7 mouse cellular contexts compared by ENCODE assay signal in genomic region chr9:22388401-22388980, GRCm38 (mm10). TPM values are rescaled to one million over a fixed set of nuclear protein-coding genes. Genes with fewer than 3 reads are reported as not detected.
DNase-seq lines count a peak whose midpoint lies in the region; ATAC-seq and TF ChIP-seq lines count a peak whose summit lies in the region.

No protein-coding gene starts in this region.

- H3K36me3 ChIP-seq in forebrain, embryonic 14.5 days (ENCODE audit: control insufficient read depth, insufficient read depth, low read length), result no peaks in the 10 kb centered on the region
- no peaks in the 10 kb centered on the region for H3K36me3 ChIP-seq in midbrain, embryonic 16.5 days (ENCODE audit: control insufficient read depth, insufficient read depth, low read length)

- H3K4me3 ChIP-seq in bone marrow macrophage, adult 2 months (ENCODE audit: insufficient read depth, low read length), result peak overlapping the region; percentile 100
- H3K4me3 ChIP-seq in forebrain, embryonic 14.5 days (ENCODE audit: low read depth, low read length), result peak overlapping the region; percentile 79
- peak overlapping the region; percentile 72 for H3K4me3 ChIP-seq in midbrain, embryonic 16.5 days (ENCODE audit: low read depth, low read length)

- DNase-seq in ovary, postnatal 10 days (ENCODE audit: low spot score), result peak; percentile 26
- no peak for DNase-seq in ovary, postnatal 36 days (ENCODE audit: low spot score)
- DNase-seq in forebrain, embryonic 14.5 days (ENCODE audit: low spot score), result peak; percentile 34
- peak; percentile 47 for DNase-seq in kidney, postnatal 14 days
- DNase-seq in layer of hippocampus, postnatal 36 days, result no peak

- H3K9ac ChIP-seq in forebrain, embryonic 14.5 days (ENCODE audit: low read length), result peak overlapping the region; percentile 81
- peak overlapping the region; percentile 94 for H3K9ac ChIP-seq in midbrain, embryonic 16.5 days (ENCODE audit: low read depth, low read length)

- H3K27ac ChIP-seq in bone marrow macrophage, adult 2 months (ENCODE audit: insufficient read depth, low read depth, low read length), result peak overlapping the region; percentile 85
- H3K27ac ChIP-seq in forebrain, embryonic 14.5 days (ENCODE audit: low read depth, low read length), result peak overlapping the region; percentile 79
- peak overlapping the region; percentile 59 for H3K27ac ChIP-seq in midbrain, embryonic 16.5 days (ENCODE audit: low read length)

- peak; percentile 79 for ATAC-seq in forebrain, embryonic 14.5 days
- ATAC-seq in midbrain, embryonic 16.5 days, result peak; percentile 84

- TF ChIP-seq POLR2A in bone marrow macrophage, adult 2 months (IDR thresholded peaks at IDR 0.05; ENCODE audit: borderline replicate concordance, low read depth, low read length), result no peak

- TF ChIP-seq CTCF in bone marrow macrophage, adult 2 months (IDR thresholded peaks at IDR 0.05; ENCODE audit: low read depth, low read length), result no peak

- no peaks in the 10 kb centered on the region for H3K27me3 ChIP-seq in forebrain, embryonic 14.5 days (replicated peaks; ENCODE audit: control insufficient read depth, insufficient read depth, low read length)
- H3K27me3 ChIP-seq in midbrain, embryonic 16.5 days (ENCODE audit: control insufficient read depth, insufficient read depth, low read depth, low read length), result no peaks in the 10 kb centered on the region

- H3K4me2 ChIP-seq in forebrain, embryonic 14.5 days (ENCODE audit: low read length), result peak overlapping the region; percentile 86
- H3K4me2 ChIP-seq in midbrain, embryonic 16.5 days (ENCODE audit: low read length), result peak overlapping the region; percentile 96

- WGBS in forebrain, embryonic 14.5 days, result under 1% methylated on average over 39 of the region's 41 CpGs
- under 1% methylated on average over 41 of the region's 41 CpGs for WGBS in midbrain, embryonic 16.5 days

- peaks cover 26% of the 10 kb centered on the region for H3K4me1 ChIP-seq in bone marrow macrophage, adult 2 months (ENCODE audit: control insufficient read depth, insufficient read depth, low read length)
- peaks cover 5% of the 10 kb centered on the region; the same call in 1 of the 2 replicates for H3K4me1 ChIP-seq in forebrain, embryonic 14.5 days (ENCODE audit: control insufficient read depth, insufficient read depth, low read length)
- peaks cover 4% of the 10 kb centered on the region for H3K4me1 ChIP-seq in midbrain, embryonic 16.5 days (ENCODE audit: control insufficient read depth, insufficient read depth, low read length)

- no peaks in the 10 kb centered on the region for H3K9me3 ChIP-seq in forebrain, embryonic 14.5 days (replicated peaks; ENCODE audit: control insufficient read depth, low read length)
- H3K9me3 ChIP-seq in midbrain, embryonic 16.5 days (replicated peaks; ENCODE audit: control insufficient read depth, low read length, poor library complexity, severe bottlenecking), result no peaks in the 10 kb centered on the region

RNA-seq across cellular contexts. Expression of gene Anln, which starts 0.5 kb away (rescaled TPM):
- polyA plus RNA-seq in bone marrow macrophage, adult 2 months (2012; ENCODE audit: insufficient read depth, insufficient read length, missing spikeins), result 34.5 and 34.8 TPM in 2 replicates
- 15.7 and 16.5 TPM in 2 replicates for polyA plus RNA-seq in forebrain, embryonic 14.5 days (2014; fragmentation: Nextera tagmentation; extraction: Ambion mirVana)
- 3.4 and 4.6 TPM in 2 replicates for polyA plus RNA-seq in midbrain, embryonic 16.5 days (2015; fragmentation: Nextera tagmentation; extraction: Ambion mirVana)
- total RNA-seq in layer of hippocampus, postnatal 36 days (2021), result 10 to 100 TPM; 20.3 TPM

RNA-seq across cellular contexts. Expression of gene 9530077C05Rik, which starts 22.8 kb away (rescaled TPM):
- polyA plus RNA-seq in bone marrow macrophage, adult 2 months (2012; ENCODE audit: insufficient read depth, insufficient read length, missing spikeins), result 0.13 TPM in 1 of 2 replicates, not detected in the other
- polyA plus RNA-seq in forebrain, embryonic 14.5 days (2014; fragmentation: Nextera tagmentation; extraction: Ambion mirVana), result 12.2 and 13.9 TPM in 2 replicates
- polyA plus RNA-seq in midbrain, embryonic 16.5 days (2015; fragmentation: Nextera tagmentation; extraction: Ambion mirVana), result 17.3 and 19.7 TPM in 2 replicates
- total RNA-seq in layer of hippocampus, postnatal 36 days (2021), result 1 to 10 TPM; 7.1 to 7.8 TPM

Comparison
In these comparisons a context has a peak if more than half of its experiments do, and no peak if none do; other contexts are left out.
1. DNase-seq: peak in ovary, postnatal 10 days (single experiment), forebrain, embryonic 14.5 days (single experiment) and kidney, postnatal 14 days (single experiment); none in ovary, postnatal 36 days (single experiment) and layer of hippocampus, postnatal 36 days (0 of 2).
2. Peak in every context shown above with its lines, with median percentiles within 50 percentile points of each other: H3K27ac ChIP-seq and H3K4me3 ChIP-seq.